Mouse (Mus musculus) hindbrain, embryonic 12.5 days (tissue): ENCODE measurements around the gene Dyrk1b. TPM values are rescaled to one million over a fixed set of nuclear protein-coding genes. Genes with fewer than 3 reads are reported as not detected.
A peak's percentile ranks its signal among the peaks of the same experiment; 100 is the strongest.
"Not testable (repeated sequence)": the region's sequence is repeated elsewhere in the genome, so short reads cannot be mapped to it uniquely, and the experiment has no call there.

Source experiments
- ATAC-seq: fragments of 200-750 bp; cut with Nextera tagmentation; 2 replicates; pipeline ENCODE4 v1.8.0; 2017; ENCODE audit warnings: moderate TSS enrichment; ENCODE audit not compliant: low FRiP score
- H3K27ac ChIP-seq: fragments of 300-500 bp; sonication (generic); 2 replicates; pipeline ENCODE4 v1.5.1; 2016; ENCODE audit warnings: mild to moderate bottlenecking
- H3K27me3 ChIP-seq: fragments of 300-500 bp; sonication (generic); 2 replicates; pipeline ENCODE4 v1.6.1; 2016; ENCODE audit warnings: mild to moderate bottlenecking
- H3K36me3 ChIP-seq: fragments of 300-500 bp; sonication (generic); 2 replicates; pipeline ENCODE4 v1.6.1; 2016; ENCODE audit warnings: mild to moderate bottlenecking
- H3K4me1 ChIP-seq: fragments of 300-500 bp; sonication (generic); 2 replicates; pipeline ENCODE4 v1.6.1; 2016
- H3K4me2 ChIP-seq: fragments of 300-500 bp; sonication (generic); replicated peaks from 2 replicates; pipeline ENCODE4 v1.6.1; 2016; ENCODE audit warnings: mild to moderate bottlenecking
- H3K4me3 ChIP-seq: fragments of 300-500 bp; sonication (generic); 2 replicates; pipeline ENCODE4 v1.5.1; 2016; ENCODE audit warnings: mild to moderate bottlenecking
- H3K9ac ChIP-seq: fragments of 300-500 bp; sonication (generic); 2 replicates; pipeline ENCODE4 v1.6.1; 2016; ENCODE audit warnings: mild to moderate bottlenecking, moderate library complexity
- H3K9me3 ChIP-seq: fragments of 300-500 bp; sonication (generic); replicated peaks from 2 replicates; pipeline ENCODE4 v1.6.1; 2016; ENCODE audit warnings: mild to moderate bottlenecking
- WGBS: fragments of 180-500 bp; shearing (Covaris S2); methylation state at CpG from one replicate; pipeline ENCODE4 v1.1.7; 2016; 5-methylcytosine and 5-hydroxymethylcytosine counted together
- polyA plus RNA-seq: library from polyadenylated mRNA; unstranded; fragments of >200 nt; fragmentation: Nextera tagmentation; extraction: Ambion mirVana; gene quantifications from 2 replicates; pipeline ENCODE4 v1.2.1, GENCODE M21; 2016

Gene Dyrk1b
- polyA plus RNA-seq, 1 experiment from 2014 or later: 21.7 TPM

- H3K4me2 ChIP-seq: no peak overlapping the region
- H3K9ac ChIP-seq: no peak overlapping the region
- WGBS: 75% methylated on average over 4 of the region's 4 CpGs
- H3K4me1 ChIP-seq: no peaks in the 10 kb centered on the region
- peaks cover 22% of the 10 kb centered on the region for H3K36me3 ChIP-seq
- no peaks in the 10 kb centered on the region for H3K9me3 ChIP-seq
- no peak overlapping the region for H3K4me3 ChIP-seq
- no peak for ATAC-seq
- no peak overlapping the region for H3K27ac ChIP-seq
- no peaks in the 10 kb centered on the region for H3K27me3 ChIP-seq
Observed at GRCm38 (mm10) chr7:28199054-28199453, 19.8 kb downstream of the Dyrk1b start.

- no peaks in the 10 kb centered on the region for H3K9me3 ChIP-seq
- H3K9ac ChIP-seq: no peak overlapping the region
- ATAC-seq: no peak
- no peak overlapping the region for H3K4me2 ChIP-seq
- no peaks in the 10 kb centered on the region for H3K27me3 ChIP-seq
- no peaks in the 10 kb centered on the region for H3K4me1 ChIP-seq
- WGBS: 62% methylated on average over 19 of the region's 19 CpGs
- H3K27ac ChIP-seq: no peak overlapping the region
- peaks cover 2% of the 10 kb centered on the region for H3K36me3 ChIP-seq
- no peak overlapping the region for H3K4me3 ChIP-seq
Observed at GRCm38 (mm10) chr7:28203207-28204108, 24.2 kb downstream of the Dyrk1b start.

DNA sequence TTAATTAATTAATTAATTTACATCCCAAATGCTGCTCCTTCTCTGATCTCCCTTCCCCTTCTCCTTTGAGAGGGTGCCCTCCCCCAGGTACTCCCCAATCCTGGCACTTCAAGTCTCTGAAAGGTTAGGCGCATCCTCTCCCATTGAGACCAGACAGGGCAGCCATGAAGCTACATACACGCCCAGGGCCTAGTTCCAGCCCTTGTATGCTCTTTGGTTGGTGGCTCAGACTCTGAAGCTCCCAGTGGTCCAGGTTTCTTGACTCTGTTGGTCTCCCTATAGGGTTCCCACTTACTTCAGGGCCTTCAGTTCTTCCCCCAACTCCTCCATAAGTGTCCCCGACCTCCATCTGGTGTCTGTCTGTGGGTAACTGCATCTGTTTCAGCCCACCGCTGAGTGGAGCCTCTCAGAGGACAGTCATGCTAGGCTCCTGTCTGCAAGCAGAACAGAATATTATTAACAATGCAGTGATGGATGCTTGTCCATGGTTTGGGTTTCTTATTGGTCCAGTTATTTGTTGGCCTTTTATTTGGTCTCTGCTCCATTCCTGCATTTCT, 26.9 kb downstream of the Dyrk1b start:
- H3K4me3 ChIP-seq: no peak overlapping the region
- no peaks in the 10 kb centered on the region for H3K9me3 ChIP-seq
- no peak overlapping the region for H3K9ac ChIP-seq
- no peaks in the 10 kb centered on the region for H3K27me3 ChIP-seq
- no peak for ATAC-seq
- H3K36me3 ChIP-seq: no peaks in the 10 kb centered on the region
- H3K4me2 ChIP-seq: no peak overlapping the region
- no peak overlapping the region for H3K27ac ChIP-seq
- WGBS: 79% methylated on average over 4 of the region's 4 CpGs
- H3K4me1 ChIP-seq: no peaks in the 10 kb centered on the region

DNA sequence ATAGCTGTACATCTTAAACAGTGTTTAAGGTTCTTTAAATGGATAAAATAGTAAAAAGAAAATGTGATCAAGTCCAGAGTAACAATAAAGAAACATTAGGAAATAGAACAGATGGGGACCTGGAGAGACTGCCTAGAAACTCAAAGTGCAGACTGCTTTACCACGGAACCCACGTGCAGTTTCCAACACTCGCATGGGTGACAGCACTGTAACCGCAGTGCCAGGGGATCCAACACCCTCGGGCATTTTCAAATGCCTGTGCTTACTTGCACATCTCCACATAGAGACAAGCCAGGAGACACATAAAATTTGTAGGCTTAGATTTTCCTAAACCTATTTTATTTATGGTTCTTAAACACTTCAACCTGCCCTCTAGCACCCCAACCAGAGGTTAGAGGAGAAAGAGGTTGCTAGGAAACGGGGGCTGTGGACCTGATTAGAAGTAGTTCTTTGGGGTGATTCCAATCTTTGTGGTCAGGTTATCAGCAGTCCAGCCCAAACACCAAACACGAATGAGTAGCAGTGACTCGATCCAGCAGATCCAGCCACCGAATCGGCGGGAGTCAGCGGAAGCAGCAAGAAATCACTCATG, 29.2 kb downstream of the Dyrk1b start:
- Histone ChIP-seq H3K36me3 (no peaks in the 10 kb centered on the region), H3K4me1 (no peaks in the 10 kb centered on the region), H3K4me3 (peak overlapping the region; percentile 28), H3K9me3 (no peaks in the 10 kb centered on the region), H3K4me2 (peak overlapping the region; percentile 54), H3K9ac (peak overlapping the region; percentile 43; the same call in 1 of the 2 replicates), H3K27me3 (no peaks in the 10 kb centered on the region), H3K27ac (no peak overlapping the region)
- 56% methylated on average over 12 of the region's 12 CpGs for WGBS
- no peak for ATAC-seq

GRCm38 (mm10) chr7:28208988-28209508, 29.8 kb downstream of the Dyrk1b start:
- H3K4me3 ChIP-seq: peak overlapping the region; percentile 28
- 58% methylated on average over 19 of the region's 19 CpGs for WGBS
- peak overlapping the region; percentile 54 for H3K4me2 ChIP-seq
- ATAC-seq: no peak
- H3K27me3 ChIP-seq: no peaks in the 10 kb centered on the region
- no peaks in the 10 kb centered on the region for H3K4me1 ChIP-seq
- no peaks in the 10 kb centered on the region for H3K9me3 ChIP-seq
- no peaks in the 10 kb centered on the region for H3K36me3 ChIP-seq
- peak overlapping the region; percentile 43; the same call in 1 of the 2 replicates for H3K9ac ChIP-seq
- no peak overlapping the region for H3K27ac ChIP-seq

- Histone ChIP-seq H3K27ac (no peak overlapping the region), H3K9ac (no peak overlapping the region), H3K4me2 (no peak overlapping the region), H3K9me3 (no peaks in the 10 kb centered on the region), H3K4me3 (no peak overlapping the region), H3K4me1 (no peaks in the 10 kb centered on the region), H3K27me3 (no peaks in the 10 kb centered on the region), H3K36me3 (no peaks in the 10 kb centered on the region)
- no peak for ATAC-seq
- WGBS: 51% methylated on average over 5 of the region's 5 CpGs
Observed at GRCm38 (mm10) chr7:28210731-28211130, 31.5 kb downstream of the Dyrk1b start.

DNA sequence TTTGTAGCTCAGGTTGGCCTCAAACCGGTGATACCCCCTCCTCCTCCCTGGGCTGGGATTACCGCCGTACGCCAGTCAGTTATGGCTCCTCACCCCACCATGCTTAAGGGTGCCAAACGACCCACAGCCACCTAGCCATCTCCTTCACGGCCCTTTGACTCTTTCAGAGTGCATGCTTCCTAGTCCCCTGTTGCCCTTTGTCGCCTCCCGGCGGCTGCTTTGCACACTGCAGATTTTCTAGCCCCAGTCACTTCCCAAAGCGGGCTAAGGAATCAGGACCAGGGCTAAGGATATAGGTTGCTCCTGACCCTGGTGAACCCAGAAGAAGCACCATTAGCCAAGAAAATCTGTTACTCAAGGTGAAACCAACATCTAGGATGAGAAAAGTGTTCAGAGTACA, 34.9 kb downstream of the Dyrk1b start:
- Histone ChIP-seq H3K36me3 (no peaks in the 10 kb centered on the region), H3K9ac (no peak overlapping the region), H3K9me3 (0 out of 2 replicates have a peak, but pooled peaks cover 1% of the 10 kb centered on the region), H3K4me2 (no peak overlapping the region), H3K4me3 (no peak overlapping the region), H3K27ac (no peak overlapping the region), H3K27me3 (no peaks in the 10 kb centered on the region), H3K4me1 (no peaks in the 10 kb centered on the region)
- ATAC-seq: no peak
- 38% methylated on average over 10 of the region's 10 CpGs for WGBS

DNA sequence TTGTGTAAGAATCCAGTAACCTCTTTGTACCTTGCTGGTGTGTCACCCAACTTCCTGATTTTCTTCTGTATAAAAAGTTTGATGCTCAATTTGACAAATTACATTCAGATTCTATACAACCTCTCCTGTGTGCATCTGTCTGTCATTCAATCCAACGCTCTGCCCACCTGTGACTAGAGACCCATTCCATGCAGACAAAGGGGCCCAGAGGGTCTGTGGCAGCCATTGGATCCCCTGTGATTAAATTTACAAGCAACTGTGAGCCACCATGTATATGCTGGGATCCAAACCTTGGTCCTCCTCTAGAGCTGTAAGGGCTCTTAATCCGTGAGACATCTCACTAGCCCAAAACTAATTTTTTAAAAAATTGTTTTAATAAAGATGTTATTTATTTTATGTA, 36.7 kb downstream of the Dyrk1b start:
- not testable (repeated sequence) for ATAC-seq, H3K4me1 ChIP-seq, H3K9me3 ChIP-seq, H3K36me3 ChIP-seq, H3K27ac ChIP-seq, H3K4me2 ChIP-seq, H3K27me3 ChIP-seq, H3K9ac ChIP-seq, H3K4me3 ChIP-seq
- WGBS: 89% methylated on average over 2 of the region's 2 CpGs

DNA sequence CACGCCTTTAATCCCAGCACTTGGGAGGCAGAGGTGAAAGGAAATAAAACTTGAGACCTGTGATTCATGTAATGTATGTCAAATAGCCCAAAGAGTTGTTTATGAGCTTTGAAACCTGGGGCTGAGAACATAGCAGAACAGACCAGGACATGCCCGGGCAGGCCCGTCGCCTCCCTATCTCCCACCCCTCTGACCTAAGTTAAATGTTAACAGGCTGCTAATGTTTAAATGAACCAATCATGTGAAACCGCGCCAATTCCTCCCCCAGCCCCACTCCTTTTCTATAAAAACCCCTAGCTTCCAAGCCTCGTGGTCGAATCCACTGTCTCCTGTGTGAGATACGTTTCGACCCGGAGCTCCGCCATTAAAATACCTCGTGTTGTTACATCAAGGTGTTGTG, 38.5 kb downstream of the Dyrk1b start:
- H3K27ac ChIP-seq, H3K36me3 ChIP-seq, ATAC-seq, H3K4me3 ChIP-seq, H3K27me3 ChIP-seq, H3K4me1 ChIP-seq, H3K4me2 ChIP-seq, H3K9me3 ChIP-seq, H3K9ac ChIP-seq: not testable (repeated sequence)
- 89% methylated on average over 13 of the region's 13 CpGs for WGBS

GRCm38 (mm10) chr7:28218951-28219740, 39.9 kb downstream of the Dyrk1b start:
- not testable (repeated sequence) for H3K36me3 ChIP-seq, H3K4me3 ChIP-seq, ATAC-seq, H3K9me3 ChIP-seq, H3K27me3 ChIP-seq, H3K9ac ChIP-seq, H3K4me1 ChIP-seq, H3K4me2 ChIP-seq, H3K27ac ChIP-seq
- 88% methylated on average over 20 of the region's 20 CpGs for WGBS

DNA sequence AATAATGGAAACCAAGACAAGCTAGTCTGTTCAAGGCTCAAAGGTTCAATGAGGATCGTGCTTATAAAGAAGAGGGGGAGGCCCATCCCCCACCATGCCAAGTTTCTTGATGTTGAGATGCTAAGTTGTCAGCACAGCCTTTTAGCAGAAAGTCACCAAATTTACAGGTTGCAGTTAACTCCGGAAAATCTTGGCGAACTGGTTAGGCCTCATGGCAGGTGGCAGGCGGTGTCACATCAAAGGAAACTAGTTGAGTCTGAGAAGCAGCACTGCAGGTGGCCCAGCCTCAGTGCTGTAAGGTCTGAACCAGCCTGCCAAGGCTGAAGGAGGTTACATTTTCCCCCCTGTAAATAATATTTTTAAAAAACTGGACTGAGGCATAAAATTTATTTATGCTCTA, 47.6 kb downstream of the Dyrk1b start:
- H3K9ac ChIP-seq, ATAC-seq, H3K9me3 ChIP-seq, H3K4me2 ChIP-seq, H3K4me1 ChIP-seq, H3K27ac ChIP-seq, H3K4me3 ChIP-seq, H3K27me3 ChIP-seq, H3K36me3 ChIP-seq: not testable (repeated sequence)
- WGBS: 86% methylated on average over 4 of the region's 4 CpGs

DNA sequence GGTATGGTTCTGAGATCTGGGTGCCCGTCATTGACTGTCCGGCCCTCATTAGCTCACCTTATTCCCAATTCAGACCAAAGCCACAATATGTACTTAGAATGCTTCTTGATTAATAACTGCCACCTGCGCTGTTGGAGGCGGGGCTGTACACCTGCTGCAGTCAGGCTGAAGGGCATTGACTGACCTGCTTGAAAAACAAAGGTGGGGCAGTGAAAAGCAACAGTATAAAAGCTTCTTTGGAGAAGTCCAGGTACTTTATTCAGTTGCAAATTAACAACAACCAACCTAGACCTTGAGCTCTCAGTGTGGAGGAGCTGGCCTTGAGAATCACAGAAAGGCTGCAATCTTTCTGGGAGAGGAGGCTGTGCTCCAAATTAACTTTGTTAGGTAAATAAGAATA, 48.2 kb downstream of the Dyrk1b start:
- H3K27ac ChIP-seq, H3K9me3 ChIP-seq, H3K4me3 ChIP-seq, ATAC-seq, H3K4me1 ChIP-seq, H3K36me3 ChIP-seq, H3K9ac ChIP-seq, H3K27me3 ChIP-seq, H3K4me2 ChIP-seq: not testable (repeated sequence)
- WGBS: 98% methylated on average over 4 of the region's 4 CpGs
